Mouse (Mus musculus): Measurements from ENCODE around the gene Gm20696. TPM values are rescaled to one million over a fixed set of nuclear protein-coding genes. Genes with fewer than 3 reads are reported as not detected.
A peak's percentile ranks its signal among the peaks of the same experiment; 100 is the strongest.

The Gm20696 gene
- polyA plus RNA-seq, 1 experiment: not detected

GRCm38 (mm10) chr6:99515667-99516199, 150.9 kb downstream of the Gm20696 start:
- no peak overlapping the region for H3K4me3 ChIP-seq (ENCODE audit: insufficient read depth, low read depth, low read length)
- no peak overlapping the region for H3K27ac ChIP-seq (replicated peaks; ENCODE audit: low read depth, low read length)
- no peaks in the 10 kb centered on the region for H3K4me1 ChIP-seq (ENCODE audit: control insufficient read depth, insufficient read depth, insufficient read length, low read length)

DNA sequence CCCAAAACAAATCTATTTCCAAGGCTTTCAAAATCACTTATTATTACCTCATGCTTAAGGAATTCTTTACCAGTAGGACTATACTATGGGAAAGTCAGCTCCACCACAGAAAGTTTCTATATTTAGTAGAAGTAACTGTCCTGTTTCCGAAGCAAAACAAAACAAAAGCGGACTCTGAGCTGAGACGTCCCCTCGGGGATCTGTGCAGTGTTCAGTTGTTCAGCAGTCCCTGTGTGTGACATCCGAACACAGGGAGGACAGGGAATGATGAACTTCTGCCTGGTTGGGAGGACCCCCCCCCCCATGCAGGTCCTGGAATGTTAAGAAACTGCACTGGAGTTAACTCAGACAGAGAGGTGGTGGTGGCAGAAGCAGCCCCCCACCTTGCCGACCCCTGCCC, 154.7 kb downstream of the Gm20696 start:
- Histone ChIP-seq H3K27ac (replicated peaks; ENCODE audit: low read depth, low read length) (no peak overlapping the region), H3K4me3 (ENCODE audit: insufficient read depth, low read depth, low read length) (no peak overlapping the region), H3K4me1 (ENCODE audit: control insufficient read depth, insufficient read depth, insufficient read length, low read length) (peaks cover 6% of the 10 kb centered on the region)

GRCm38 (mm10) chr6:99509189-99509592, 157.4 kb downstream of the Gm20696 start:
- Histone ChIP-seq H3K27ac (replicated peaks; ENCODE audit: low read depth, low read length) (no peak overlapping the region), H3K4me3 (ENCODE audit: insufficient read depth, low read depth, low read length) (peak overlapping the region; percentile 24; the same call in 1 of the 2 replicates), H3K4me1 (ENCODE audit: control insufficient read depth, insufficient read depth, insufficient read length, low read length) (peaks cover 6% of the 10 kb centered on the region)

DNA sequence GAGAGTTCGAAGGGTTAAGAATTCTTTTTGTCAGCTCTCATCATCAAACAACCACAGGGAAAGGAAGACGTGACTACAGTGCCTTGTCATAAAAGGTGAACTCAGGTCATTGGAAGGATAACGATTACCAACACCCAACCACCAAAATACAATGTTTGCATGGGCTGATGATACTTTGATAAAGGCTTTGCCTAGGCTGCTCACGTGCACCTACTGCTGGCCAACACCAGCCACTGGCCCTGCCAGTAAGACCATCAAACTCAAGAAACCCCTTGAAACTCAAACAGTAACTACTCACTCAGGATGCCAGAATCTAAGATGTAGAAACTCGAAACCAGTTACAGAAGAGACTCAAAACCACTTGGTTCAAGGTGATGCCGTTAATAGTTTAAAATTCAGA, 159.8 kb downstream of the Gm20696 start:
- Histone ChIP-seq H3K4me3 (ENCODE audit: insufficient read depth, low read depth, low read length) (no peak overlapping the region), H3K4me1 (ENCODE audit: control insufficient read depth, insufficient read depth, insufficient read length, low read length) (peaks cover 6% of the 10 kb centered on the region), H3K27ac (replicated peaks; ENCODE audit: low read depth, low read length) (no peak overlapping the region)

DNA sequence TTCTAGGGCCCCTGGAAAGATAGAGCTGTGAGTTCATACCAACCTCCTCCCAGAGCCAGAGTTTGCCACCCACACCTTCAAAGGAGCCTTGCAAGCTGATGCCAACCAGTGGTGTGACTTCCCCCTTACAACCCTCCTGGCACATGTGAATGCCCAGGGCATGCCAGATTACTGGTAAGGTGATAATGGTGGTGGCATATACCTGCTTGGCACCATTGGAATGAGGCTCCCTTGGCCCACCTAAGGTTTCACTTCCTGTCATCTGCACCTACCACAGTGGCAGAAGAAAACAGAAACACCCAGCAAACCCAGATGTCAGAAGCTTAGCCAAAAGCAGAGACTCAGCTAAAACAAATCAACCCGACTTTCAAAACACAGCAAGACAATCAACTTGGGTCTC, 162.9 kb downstream of the Gm20696 start:
- Histone ChIP-seq H3K4me3 (ENCODE audit: insufficient read depth, low read depth, low read length) (no peak overlapping the region), H3K4me1 (ENCODE audit: control insufficient read depth, insufficient read depth, insufficient read length, low read length) (no peaks in the 10 kb centered on the region; the same call in 1 of the 2 replicates), H3K27ac (replicated peaks; ENCODE audit: low read depth, low read length) (no peak overlapping the region)

GRCm38 (mm10) chr6:99502727-99503126, 163.9 kb downstream of the Gm20696 start:
- H3K4me3 ChIP-seq (ENCODE audit: insufficient read depth, low read depth, low read length): no peak overlapping the region
- no peak overlapping the region for H3K27ac ChIP-seq (replicated peaks; ENCODE audit: low read depth, low read length)
- H3K4me1 ChIP-seq (ENCODE audit: control insufficient read depth, insufficient read depth, insufficient read length, low read length): no peaks in the 10 kb centered on the region; the same call in 1 of the 2 replicates

DNA sequence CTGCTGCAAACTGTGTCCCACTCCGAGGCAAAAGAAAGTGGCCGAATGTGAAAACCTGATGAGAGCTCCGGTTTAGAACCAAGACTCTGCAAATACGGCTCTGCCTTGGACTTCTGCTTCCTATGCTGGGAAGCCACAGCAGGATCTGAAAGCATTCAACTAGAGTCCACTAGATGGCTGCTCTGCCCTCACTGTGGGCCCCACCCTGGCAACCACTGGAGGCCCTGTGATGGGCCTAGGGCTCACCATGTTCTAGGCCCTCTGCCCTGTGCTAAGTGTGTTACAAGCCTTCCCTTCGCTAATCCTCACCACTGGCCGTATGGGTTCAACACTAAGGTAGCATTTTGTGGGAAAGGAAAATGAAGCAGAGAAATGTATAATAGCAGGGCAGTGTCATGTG, 164.3 kb downstream of the Gm20696 start:
- Histone ChIP-seq H3K27ac (replicated peaks; ENCODE audit: low read depth, low read length) (0 out of 2 replicates have a peak overlapping the region, but pooled peaks have one; percentile 5), H3K4me3 (ENCODE audit: insufficient read depth, low read depth, low read length) (no peak overlapping the region), H3K4me1 (ENCODE audit: control insufficient read depth, insufficient read depth, insufficient read length, low read length) (no peaks in the 10 kb centered on the region)

DNA sequence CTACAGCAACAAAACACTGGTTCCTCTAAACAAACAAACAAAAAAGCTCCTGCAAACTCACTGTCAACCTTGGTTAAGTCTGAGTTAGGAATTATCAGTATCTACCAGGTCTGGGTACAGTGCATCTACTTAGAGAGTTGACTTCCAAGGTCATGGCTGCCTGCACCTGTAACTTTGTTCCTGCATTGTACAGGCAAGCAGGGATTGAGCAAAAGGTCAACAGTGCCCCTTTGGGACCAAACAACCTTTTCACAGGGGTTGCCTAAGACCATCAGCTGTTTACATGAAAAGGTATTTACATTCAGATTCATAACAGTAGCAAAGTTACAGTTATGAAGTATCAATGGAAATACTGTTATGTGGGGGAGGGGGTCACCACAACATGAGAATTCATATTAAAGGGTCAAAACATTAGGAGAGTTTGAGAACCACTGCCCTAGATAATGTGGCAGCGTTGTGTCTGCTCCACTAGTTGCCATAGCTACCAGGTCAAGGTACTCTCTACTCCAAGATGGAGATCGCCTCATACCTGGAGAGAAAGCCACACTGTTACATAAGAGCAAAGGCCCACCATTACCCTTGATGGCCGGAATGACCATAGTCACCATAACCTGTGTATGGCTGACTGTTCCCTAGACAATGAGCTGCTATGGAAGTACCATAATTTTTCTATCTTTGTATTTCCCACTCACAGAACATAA, 165.9 kb downstream of the Gm20696 start:
- no peak overlapping the region for H3K27ac ChIP-seq (replicated peaks; ENCODE audit: low read depth, low read length)

DNA sequence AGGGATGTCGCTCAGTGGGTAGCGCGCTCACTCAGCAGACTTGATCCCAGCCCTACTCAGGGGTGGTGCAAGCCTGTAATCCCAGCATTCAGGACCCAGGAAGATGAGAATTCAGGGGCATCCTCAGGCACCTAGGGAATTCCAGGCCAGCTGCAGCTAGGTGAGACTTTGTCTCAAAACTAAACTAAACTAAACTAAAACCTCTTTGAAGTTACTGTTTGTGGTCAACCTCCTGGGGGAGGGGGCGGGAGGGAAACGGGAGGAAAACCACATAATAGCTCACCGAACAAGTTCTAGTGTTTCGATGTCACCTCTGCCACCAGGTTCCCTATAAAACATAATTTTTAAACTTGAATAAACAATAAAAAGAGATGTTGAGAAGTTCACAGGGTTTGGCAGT, 168.5 kb downstream of the Gm20696 start:
- Histone ChIP-seq H3K27ac (replicated peaks; ENCODE audit: low read depth, low read length) (0 out of 2 replicates have a peak overlapping the region, but pooled peaks have one; percentile 6), H3K4me3 (ENCODE audit: insufficient read depth, low read depth, low read length) (no peak overlapping the region), H3K4me1 (ENCODE audit: control insufficient read depth, insufficient read depth, insufficient read length, low read length) (peaks cover 3% of the 10 kb centered on the region)

More for the DNA sequence above, 165.9 kb downstream of the Gm20696 start:
- Histone ChIP-seq H3K4me3 (ENCODE audit: insufficient read depth, low read depth, low read length) (no peak overlapping the region), H3K4me1 (ENCODE audit: control insufficient read depth, insufficient read depth, insufficient read length, low read length) (peaks cover 3% of the 10 kb centered on the region)

DNA sequence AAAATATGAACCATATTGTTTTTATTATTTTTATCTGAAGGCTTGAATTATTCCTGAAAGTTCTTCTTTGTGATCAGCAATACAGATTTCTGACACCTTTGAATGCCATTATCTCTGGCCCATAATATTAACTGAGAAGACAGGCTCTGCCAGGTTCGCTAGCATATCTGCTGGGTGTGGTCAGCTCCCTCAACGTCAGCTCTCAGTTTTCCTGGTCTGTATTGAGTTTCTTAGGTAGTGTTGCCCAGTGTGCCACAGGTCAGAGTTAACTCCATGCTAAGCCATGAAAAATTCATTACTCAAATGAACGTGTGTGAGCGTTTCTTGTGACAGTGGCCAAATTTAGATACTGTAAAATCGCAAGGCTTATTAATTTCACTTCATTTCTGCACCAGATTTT, 170.5 kb downstream of the Gm20696 start:
- Histone ChIP-seq H3K4me1 (ENCODE audit: control insufficient read depth, insufficient read depth, insufficient read length, low read length) (peaks cover 3% of the 10 kb centered on the region), H3K27ac (replicated peaks; ENCODE audit: low read depth, low read length) (no peak overlapping the region), H3K4me3 (ENCODE audit: insufficient read depth, low read depth, low read length) (no peak overlapping the region)

GRCm38 (mm10) chr6:99492937-99493336, 173.7 kb downstream of the Gm20696 start:
- Histone ChIP-seq H3K27ac (replicated peaks; ENCODE audit: low read depth, low read length) (no peak overlapping the region), H3K4me3 (ENCODE audit: insufficient read depth, low read depth, low read length) (no peak overlapping the region), H3K4me1 (ENCODE audit: control insufficient read depth, insufficient read depth, insufficient read length, low read length) (peaks cover 6% of the 10 kb centered on the region)

GRCm38 (mm10) chr6:99491979-99492544, 174.5 kb downstream of the Gm20696 start:
- H3K4me1 ChIP-seq (ENCODE audit: control insufficient read depth, insufficient read depth, insufficient read length, low read length): peaks cover 6% of the 10 kb centered on the region
- no peak overlapping the region for H3K27ac ChIP-seq (replicated peaks; ENCODE audit: low read depth, low read length)
- H3K4me3 ChIP-seq (ENCODE audit: insufficient read depth, low read depth, low read length): no peak overlapping the region

- H3K4me3 ChIP-seq (ENCODE audit: insufficient read depth, low read depth, low read length): no peak overlapping the region
- H3K4me1 ChIP-seq (ENCODE audit: control insufficient read depth, insufficient read depth, insufficient read length, low read length): peaks cover 3% of the 10 kb centered on the region; the same call in 1 of the 2 replicates
- no peak overlapping the region for H3K27ac ChIP-seq (replicated peaks; ENCODE audit: low read depth, low read length)
Measured at GRCm38 (mm10) chr6:99491146-99491545, 175.5 kb downstream of the Gm20696 start.

DNA sequence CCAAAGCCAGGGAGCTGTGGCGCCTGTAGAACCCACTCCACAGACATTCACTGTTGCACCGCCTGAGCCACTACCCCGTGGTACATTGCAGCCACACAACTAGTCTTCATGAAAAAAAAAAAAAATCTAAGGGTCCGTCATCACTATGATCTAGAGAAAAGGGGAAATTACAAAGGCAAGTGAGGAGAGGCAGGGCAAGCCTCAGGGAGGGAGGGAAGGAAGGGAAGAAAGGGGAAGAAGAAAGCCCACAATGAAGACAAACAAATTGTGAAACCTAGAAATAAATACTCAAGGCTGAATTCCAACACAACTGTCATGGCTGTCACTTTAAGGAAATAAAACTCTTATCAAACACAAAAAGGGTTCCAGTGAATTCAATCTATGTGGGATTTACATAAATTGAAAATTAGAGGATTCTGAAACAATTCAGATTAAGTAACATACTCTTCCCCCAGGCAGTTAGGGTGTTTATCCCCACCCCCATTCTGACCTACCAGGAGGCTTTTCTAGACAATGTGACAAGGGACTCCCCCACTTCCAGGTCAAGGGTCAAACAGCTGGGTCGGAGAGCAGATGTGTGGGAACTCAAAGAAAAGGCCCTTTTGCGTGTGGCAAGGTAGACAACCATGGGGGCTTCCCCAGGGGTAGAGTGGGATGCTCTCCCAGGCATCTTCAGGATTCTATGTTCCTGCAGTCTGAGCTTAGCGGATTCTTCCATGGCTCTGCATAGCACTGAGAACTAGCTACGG, 176.5 kb downstream of the Gm20696 start:
- peaks cover 10% of the 10 kb centered on the region for H3K4me1 ChIP-seq (ENCODE audit: control insufficient read depth, insufficient read depth, insufficient read length, low read length)
- H3K4me3 ChIP-seq (ENCODE audit: insufficient read depth, low read depth, low read length): no peak overlapping the region
- H3K27ac ChIP-seq (replicated peaks; ENCODE audit: low read depth, low read length): no peak overlapping the region; the same call in 1 of the 2 replicates

GRCm38 (mm10) chr6:99489423-99489822, 177.2 kb downstream of the Gm20696 start:
- Histone ChIP-seq H3K27ac (replicated peaks; ENCODE audit: low read depth, low read length) (no peak overlapping the region; the same call in 1 of the 2 replicates), H3K4me1 (ENCODE audit: control insufficient read depth, insufficient read depth, insufficient read length, low read length) (peaks cover 14% of the 10 kb centered on the region), H3K4me3 (ENCODE audit: insufficient read depth, low read depth, low read length) (no peak overlapping the region)

All from brown adipose tissue, adult 24 weeks (tissue).